Mouse (Mus musculus) bone marrow macrophage, adult 2 months (primary cell): ENCODE results near the gene Dcakd.

Experiments
- CTCF ChIP-seq: IDR thresholded peaks from 2 replicates; pipeline ENCODE4 v1.5.1; 2012; ENCODE audit warnings: low read depth, mild to moderate bottlenecking, low read length, moderate library complexity
- POLR2A ChIP-seq: IDR thresholded peaks from 2 replicates; pipeline ENCODE4 v1.6.1; 2012; ENCODE audit warnings: mild to moderate bottlenecking, low read depth, low read length, borderline replicate concordance

- TF ChIP-seq POLR2A = no peak
- no peak for TF ChIP-seq CTCF
These were observed 4.2 kb downstream of the Dcakd start for GRCm38 (mm10) chr11:103023974-103024373.
